8 mouse cellular contexts compared by ENCODE assay signal in genomic region chr12:111722654-111723053, GRCm38 (mm10). TPM values are rescaled to one million over a fixed set of nuclear protein-coding genes. Genes with fewer than 3 reads are reported as not detected.
A peak's percentile ranks its signal among the peaks of the same experiment; 100 is the strongest.
DNase-seq lines count a peak whose midpoint lies in the region; ATAC-seq lines count a peak whose summit lies in the region.

No protein-coding gene starts in this region.

- ATAC-seq in liver, embryonic 11.5 days (replicated peaks; ENCODE audit: low FRiP score): no peak
- no peak for ATAC-seq in hindbrain, embryonic 16.5 days

- no peak overlapping the region for H3K27ac ChIP-seq in liver, embryonic 11.5 days (ENCODE audit: low read depth, low read length)
- no peak overlapping the region for H3K27ac ChIP-seq in hindbrain, embryonic 16.5 days (ENCODE audit: low read depth, low read length)

- no peaks in the 10 kb centered on the region for H3K27me3 ChIP-seq in liver, embryonic 11.5 days (replicated peaks; ENCODE audit: control insufficient read depth, insufficient read depth, low read length)
- no peaks in the 10 kb centered on the region for H3K27me3 ChIP-seq in hindbrain, embryonic 16.5 days (replicated peaks; ENCODE audit: control insufficient read depth, insufficient read depth, low read length)

- H3K9ac ChIP-seq in liver, embryonic 11.5 days (ENCODE audit: low read depth, low read length): no peak overlapping the region
- H3K9ac ChIP-seq in hindbrain, embryonic 16.5 days (ENCODE audit: low read depth, low read length): no peak overlapping the region

- DNase-seq in embryo, embryonic 10 days (ENCODE audit: low spot score): peak; percentile 41
- DNase-seq in embryo, embryonic 9.5 days (ENCODE audit: extremely low spot score): no peak
- peak; percentile 51 for DNase-seq in liver
- no peak for DNase-seq in liver, embryonic 11.5 days (ENCODE audit: low spot score)
- DNase-seq in R1 (ENCODE audit: low read depth, low spot score): peak; percentile 74
- DNase-seq in heart, postnatal 4 days: peak; percentile 80
- peak; percentile 81 for DNase-seq in thymus, postnatal 4 days

- 65% methylated on average over 9 of the region's 9 CpGs for WGBS in liver, embryonic 11.5 days
- 77% methylated on average over 9 of the region's 9 CpGs for WGBS in hindbrain, embryonic 16.5 days

- no peaks in the 10 kb centered on the region for H3K9me3 ChIP-seq in liver, embryonic 11.5 days (ENCODE audit: control insufficient read depth, low read length)
- H3K9me3 ChIP-seq in hindbrain, embryonic 16.5 days (ENCODE audit: control insufficient read depth, low read length): no peaks in the 10 kb centered on the region

- peaks cover 7% of the 10 kb centered on the region; the same call in 1 of the 2 replicates for H3K36me3 ChIP-seq in liver, embryonic 11.5 days (ENCODE audit: control insufficient read depth, insufficient read depth, low read length)
- peaks cover 5% of the 10 kb centered on the region; the same call in 1 of the 2 replicates for H3K36me3 ChIP-seq in hindbrain, embryonic 16.5 days (ENCODE audit: control insufficient read depth, insufficient read depth, low read length)

- no peak overlapping the region for H3K4me3 ChIP-seq in liver, embryonic 11.5 days (ENCODE audit: low read depth, low read length)
- no peak overlapping the region for H3K4me3 ChIP-seq in hindbrain, embryonic 16.5 days (ENCODE audit: low read length)

- no peak overlapping the region for H3K4me2 ChIP-seq in liver, embryonic 11.5 days
- no peak overlapping the region for H3K4me2 ChIP-seq in hindbrain, embryonic 16.5 days (ENCODE audit: low read length)

- H3K4me1 ChIP-seq in liver, embryonic 11.5 days (replicated peaks; ENCODE audit: control insufficient read depth, insufficient read depth, low read length): no peaks in the 10 kb centered on the region
- peaks cover 3% of the 10 kb centered on the region for H3K4me1 ChIP-seq in hindbrain, embryonic 16.5 days (ENCODE audit: control insufficient read depth, insufficient read depth, low read depth, low read length)

RNA-seq across cellular contexts. Expression of gene Apopt1, which starts 9.6 kb away (rescaled TPM):
- 60.3 and 67.7 TPM in 2 replicates for polyA plus RNA-seq in liver, embryonic 11.5 days (2014; fragmentation: Nextera tagmentation; extraction: Ambion mirVana)
- 10 to 100 TPM; 40.0 to 42.1 TPM for total RNA-seq in heart, postnatal 4 days (2021)
- 52.9 and 54.7 TPM in 2 replicates for polyA plus RNA-seq in hindbrain, embryonic 16.5 days (2015; fragmentation: Nextera tagmentation; extraction: Ambion mirVana)

RNA-seq across cellular contexts. Expression of gene Bag5, which starts 9.6 kb away (rescaled TPM):
- polyA plus RNA-seq in liver, embryonic 11.5 days (2014; fragmentation: Nextera tagmentation; extraction: Ambion mirVana): 41.0 and 44.7 TPM in 2 replicates
- total RNA-seq in heart, postnatal 4 days (2021): 10 to 100 TPM; 29.3 to 32.6 TPM
- polyA plus RNA-seq in hindbrain, embryonic 16.5 days (2015; fragmentation: Nextera tagmentation; extraction: Ambion mirVana): 65.3 and 65.7 TPM in 2 replicates

RNA-seq across cellular contexts. Expression of gene Klc1, which starts 36.0 kb away (rescaled TPM):
- polyA plus RNA-seq in liver, embryonic 11.5 days (2014; fragmentation: Nextera tagmentation; extraction: Ambion mirVana): 56.8 and 59.3 TPM in 2 replicates
- 100 to 1,000 TPM; 159 to 169 TPM for total RNA-seq in heart, postnatal 4 days (2021)
- 630 and 654 TPM in 2 replicates for polyA plus RNA-seq in hindbrain, embryonic 16.5 days (2015; fragmentation: Nextera tagmentation; extraction: Ambion mirVana)

RNA-seq across cellular contexts. Expression of gene Trmt61a, which starts 44.7 kb away (rescaled TPM):
- 16.8 and 21.0 TPM in 2 replicates for polyA plus RNA-seq in liver, embryonic 11.5 days (2014; fragmentation: Nextera tagmentation; extraction: Ambion mirVana)
- 1 to 10 TPM; 9.4 to 9.8 TPM for total RNA-seq in heart, postnatal 4 days (2021)
- 8.8 and 11.1 TPM in 2 replicates for polyA plus RNA-seq in hindbrain, embryonic 16.5 days (2015; fragmentation: Nextera tagmentation; extraction: Ambion mirVana)

RNA-seq across cellular contexts. Expression of gene Ckb, which starts 50.5 kb away (rescaled TPM):
- 91.3 and 94.1 TPM in 2 replicates for polyA plus RNA-seq in liver, embryonic 11.5 days (2014; fragmentation: Nextera tagmentation; extraction: Ambion mirVana)
- total RNA-seq in heart, postnatal 4 days (2021): 100 to 1,000 TPM; 165 to 181 TPM
- polyA plus RNA-seq in hindbrain, embryonic 16.5 days (2015; fragmentation: Nextera tagmentation; extraction: Ambion mirVana): 1,949 and 2,238 TPM in 2 replicates

Comparison
In these comparisons a context has a peak if more than half of its experiments do, and no peak if none do; other contexts are left out.
1. DNase-seq: peak in embryo, embryonic 10 days (single experiment), liver (single experiment), R1 (single experiment), heart, postnatal 4 days (single experiment) and thymus, postnatal 4 days (single experiment); none in embryo, embryonic 9.5 days (single experiment) and liver, embryonic 11.5 days (single experiment).
2. RNA of gene Klc1, which starts 36.0 kb away (polyA plus RNA-seq): 630 to 654 TPM in hindbrain, embryonic 16.5 days; 56.8 to 59.3 TPM in liver, embryonic 11.5 days; every median in the first group is over 10 times any median in the second.